Mouse (Mus musculus) spleen, adult 2 months (tissue): ENCODE results near the gene Tlr9.

Experiments used
- CTCF ChIP-seq: fragments of 200-500 bp; IDR thresholded peaks from 2 replicates; pipeline ENCODE4 v1.5.1; 2011; ENCODE audit warnings: mild to moderate bottlenecking, inconsistent platforms; ENCODE audit not compliant: insufficient read depth, insufficient read length, insufficient replicate concordance; ENCODE audit errors: extremely low read depth
- POLR2A ChIP-seq: fragments of 200-500 bp; IDR thresholded peaks from 2 replicates; pipeline ENCODE4 v1.6.1; 2011; ENCODE audit warnings: low read depth, low read length, inconsistent platforms

DNA sequence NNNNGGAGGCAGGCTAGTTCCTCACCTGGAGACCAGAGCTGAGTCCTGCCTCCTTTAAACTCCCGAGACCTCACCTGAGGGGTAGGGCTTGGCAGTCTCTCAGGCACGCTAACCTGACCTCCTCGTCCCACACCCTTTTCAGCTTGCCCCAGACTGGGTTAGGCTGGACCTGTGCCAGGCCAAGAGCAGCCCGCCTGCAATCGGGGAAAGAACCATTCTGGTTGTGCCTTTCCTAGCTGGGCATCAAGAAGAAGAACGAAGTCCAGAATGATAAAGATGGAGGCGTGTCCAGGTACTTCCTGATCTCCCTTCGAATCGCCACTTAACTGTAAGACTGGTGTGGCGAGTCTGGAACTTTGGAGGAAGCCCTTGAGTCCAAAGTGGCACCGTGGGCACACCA, 27.2 kb downstream of the Tlr9 start:
- TF ChIP-seq CTCF (no peak), POLR2A (no peak)
